Mouse (Mus musculus) retina, postnatal 7 days (tissue): Measurements from ENCODE around the gene Plekhb2.
A peak's percentile ranks its signal among the peaks of the same experiment; 100 is the strongest.

ENCODE experiments used
- DNase-seq: peaks from one replicate; pipeline ENCODE4 v3.0.0-alpha.2; 2012; ENCODE audit warnings: low read depth, low spot score

Gene Plekhb2

GRCm38 (mm10) chr1:34866815-34867573 is 17.2 kb downstream of the Plekhb2 start:
- peak; percentile 87 for DNase-seq

DNA sequence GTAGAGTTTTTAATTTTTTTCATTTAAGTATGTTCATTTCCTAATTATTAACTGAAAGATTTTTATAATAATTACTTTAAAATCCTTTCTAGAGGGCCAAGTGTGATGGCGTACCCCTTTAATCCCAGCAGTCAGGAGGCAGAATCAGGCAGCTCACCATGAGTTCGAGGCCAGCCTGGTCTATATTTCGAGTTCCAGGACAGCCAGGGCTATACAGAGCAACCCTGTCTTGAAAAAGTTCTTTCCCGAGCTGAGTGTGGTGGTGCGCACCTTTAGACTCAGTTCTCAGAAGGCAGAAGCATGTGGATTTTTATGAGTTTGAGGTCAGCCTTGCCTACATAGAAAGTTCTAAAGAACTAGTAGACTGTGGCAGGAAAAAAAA is 17.8 kb downstream of the Plekhb2 start:
- DNase-seq: no peak

DNA sequence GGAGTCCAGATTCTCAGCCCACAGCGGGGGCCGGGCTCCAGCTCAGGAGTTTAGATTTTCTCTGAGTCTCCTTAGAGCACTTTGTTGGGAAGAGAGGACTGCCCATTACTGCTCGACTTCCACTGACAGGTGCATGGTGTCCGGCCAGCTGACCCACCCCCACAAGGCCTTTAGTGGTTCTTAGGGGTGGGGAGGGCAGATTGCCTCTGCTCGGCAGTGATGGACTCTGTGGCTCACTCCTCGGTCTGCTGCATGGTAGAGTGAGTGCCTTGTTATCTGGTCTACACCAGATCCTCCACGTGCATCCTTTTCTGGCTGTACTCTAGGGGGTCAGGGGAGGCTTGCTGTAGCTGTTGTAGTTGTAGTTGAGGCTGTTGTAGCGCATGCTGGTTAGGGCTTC is 18.6 kb downstream of the Plekhb2 start:
- no peak for DNase-seq

DNA sequence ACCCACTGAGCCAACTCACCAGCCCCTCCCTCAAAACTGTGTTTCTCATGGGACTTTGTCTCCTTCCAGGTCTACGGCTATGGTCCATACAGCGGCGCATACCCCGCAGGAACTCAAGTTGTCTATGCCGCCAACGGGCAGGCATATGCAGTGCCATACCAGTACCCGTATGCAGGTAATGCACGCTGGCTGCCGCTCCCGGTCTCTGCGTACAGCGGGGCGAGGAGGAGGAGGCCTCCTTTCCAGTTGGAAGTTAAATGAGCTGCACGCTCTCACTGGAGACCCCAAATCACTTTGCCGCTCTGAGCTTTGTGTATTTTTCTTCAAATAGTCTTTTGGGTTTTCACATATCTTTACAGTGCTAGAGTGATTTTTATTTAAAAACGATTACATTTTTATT is 19.5 kb downstream of the Plekhb2 start:
- no peak for DNase-seq

- DNase-seq: no peak
Observed at GRCm38 (mm10) chr1:34871170-34871569, 21.4 kb downstream of the Plekhb2 start.

- DNase-seq: no peak
Observed at GRCm38 (mm10) chr1:34873551-34873950, 23.8 kb downstream of the Plekhb2 start.

- no peak for DNase-seq
Observed at GRCm38 (mm10) chr1:34879611-34880010, 29.8 kb downstream of the Plekhb2 start.

DNA sequence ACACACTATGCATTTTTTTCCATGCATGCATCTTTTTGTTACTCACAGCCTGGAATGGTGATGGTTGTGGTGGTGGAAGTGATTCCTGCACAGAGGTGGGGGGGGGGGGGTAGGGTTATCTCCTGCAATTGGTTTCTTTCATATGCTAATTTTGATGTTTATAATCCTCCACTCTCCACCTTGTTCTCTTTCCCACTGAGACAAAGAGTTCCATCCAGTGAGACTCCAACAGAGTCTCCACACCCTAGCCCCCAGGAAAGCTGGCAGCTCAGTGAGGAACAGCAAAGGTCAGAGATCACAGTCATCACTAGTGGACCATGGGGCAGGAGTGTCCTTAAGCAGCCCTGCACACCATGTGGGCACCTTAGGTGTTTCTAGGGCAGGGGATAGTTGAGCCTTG is 34.0 kb downstream of the Plekhb2 start:
- DNase-seq: no peak

- peak; percentile 33 for DNase-seq
Observed at GRCm38 (mm10) chr1:34891559-34892289, 41.9 kb downstream of the Plekhb2 start.

DNA sequence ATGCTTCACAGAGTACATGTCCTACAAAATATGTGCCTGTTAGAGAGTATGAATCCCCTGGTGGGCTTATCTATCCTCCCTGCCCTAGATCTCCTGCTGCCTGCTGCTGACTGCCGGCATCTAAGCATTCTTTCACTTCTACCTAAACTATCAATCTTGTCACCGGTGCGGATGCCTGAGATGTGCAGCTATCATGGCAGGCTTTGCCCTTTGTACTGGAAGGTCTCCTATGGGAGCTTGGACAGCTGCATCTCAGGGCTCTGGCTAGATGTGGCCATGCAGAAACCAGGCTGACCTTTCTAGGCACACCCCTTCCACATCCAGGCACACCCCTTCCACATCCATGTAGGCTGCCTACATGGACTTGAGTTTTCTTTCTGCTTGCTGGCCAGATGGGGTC is 42.7 kb downstream of the Plekhb2 start:
- DNase-seq: no peak

DNA sequence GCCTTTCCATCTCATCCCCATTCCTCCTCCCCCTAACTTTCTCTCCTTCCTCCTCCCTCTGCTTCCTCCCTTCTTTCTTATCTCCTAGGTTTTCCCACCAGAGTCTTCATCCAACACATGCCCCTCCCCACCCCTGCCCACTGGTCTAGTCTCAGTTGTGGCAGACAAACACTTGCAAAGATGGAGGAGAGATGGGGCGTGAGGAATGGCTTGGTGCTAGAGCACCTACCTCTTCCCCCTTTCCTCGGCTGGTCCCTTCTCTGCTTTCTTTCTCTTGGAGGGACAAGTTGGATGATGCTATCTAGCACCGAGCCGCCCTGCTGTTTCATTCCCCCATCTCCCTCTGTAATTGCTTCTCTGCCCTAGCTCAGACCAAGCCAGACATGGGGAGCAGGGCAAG is 43.6 kb downstream of the Plekhb2 start:
- DNase-seq: no peak

DNA sequence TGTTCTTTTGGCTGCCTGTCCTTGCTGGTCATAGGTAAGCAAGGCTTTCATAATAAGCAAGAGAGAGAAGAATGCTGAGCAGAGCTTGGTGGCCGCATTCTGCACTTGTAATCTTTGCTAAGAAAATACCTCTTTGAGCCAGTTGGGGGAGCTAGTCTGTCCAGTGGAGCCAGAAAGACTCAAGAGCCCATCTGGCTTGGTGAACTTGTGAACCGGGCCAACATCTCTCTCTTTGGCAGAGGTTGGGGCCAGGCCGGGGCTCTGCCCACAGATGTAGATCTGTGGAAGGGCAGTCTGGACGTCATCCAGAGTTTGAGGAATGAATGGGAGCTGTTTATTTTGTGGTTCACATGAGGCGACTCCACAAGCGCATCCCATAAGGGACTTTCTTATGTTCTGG is 44.1 kb downstream of the Plekhb2 start:
- no peak for DNase-seq

- no peak for DNase-seq
Observed at GRCm38 (mm10) chr1:34896102-34896501, 46.3 kb downstream of the Plekhb2 start.

DNA sequence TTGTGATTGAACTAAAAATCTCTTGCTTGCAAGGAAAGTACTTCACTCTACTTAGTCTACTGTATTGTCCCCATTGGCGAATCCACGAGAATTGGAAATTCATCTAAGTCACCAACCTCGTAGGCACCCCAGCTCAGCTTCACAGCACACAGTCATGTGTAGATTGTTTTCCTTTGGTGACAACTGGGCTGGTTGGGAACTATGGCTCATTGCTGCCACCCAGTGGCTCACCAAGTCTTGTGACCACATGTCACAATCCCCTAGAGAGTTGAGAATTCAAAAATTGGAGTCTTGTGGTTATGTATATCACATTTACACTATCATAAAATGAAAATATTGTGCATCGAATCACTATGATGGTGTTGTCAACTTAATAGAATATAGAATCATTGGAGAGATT is 47.1 kb downstream of the Plekhb2 start:
- DNase-seq: peak; percentile 45

- no peak for DNase-seq
Observed at GRCm38 (mm10) chr1:34928656-34929055, 78.9 kb downstream of the Plekhb2 start.
